Mouse (Mus musculus) lung, postnatal 0 days (tissue): Measurements from ENCODE around the gene St6galnac3.

ENCODE experiments used
- CTCF ChIP-seq: IDR thresholded peaks from 2 replicates; pipeline ENCODE4 v1.5.1; 2016; ENCODE audit warnings: antibody characterized with exemption, mild to moderate bottlenecking
- EP300 ChIP-seq: IDR thresholded peaks from 2 replicates; pipeline ENCODE4 v1.6.1; 2016; ENCODE audit warnings: antibody characterized with exemption, mild to moderate bottlenecking, control low read depth

DNA sequence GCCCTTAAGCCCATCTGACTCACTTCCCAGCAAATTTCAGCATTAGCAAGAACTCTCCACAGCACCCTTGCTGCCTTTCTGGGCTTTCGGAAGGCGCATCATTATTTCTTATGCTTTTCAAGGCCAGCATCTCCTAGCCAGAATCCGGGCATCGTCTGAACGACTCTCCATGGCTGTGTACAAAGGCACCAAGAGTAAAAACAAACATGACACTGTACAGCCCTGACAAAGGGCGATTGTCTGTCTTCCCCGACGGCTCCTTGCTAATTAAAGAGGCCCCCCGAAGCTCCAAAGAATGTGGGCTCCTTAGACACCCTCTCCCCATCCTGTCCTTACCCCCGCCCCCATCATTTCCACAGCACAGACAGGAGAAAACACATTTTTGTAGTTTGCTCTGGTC, 13.4 kb upstream of the St6galnac3 start:
- TF ChIP-seq CTCF (no peak), EP300 (no peak)
